Mouse (Mus musculus) testis, adult 2 months (tissue): ENCODE measurements at regions not wholly inside any gene's neighbourhood (a gene's known extent, or its start where the extent isn't known, plus 50 kb on each side); places are given as distances from the start of the nearest gene placed in this dataset.

Source experiments
- CTCF ChIP-seq: fragments of 200-500 bp; IDR thresholded peaks from 2 replicates; pipeline ENCODE4 v1.5.1; 2012; ENCODE audit warnings: low read depth, mild to moderate bottlenecking, inconsistent platforms, low read length, moderate library complexity; ENCODE audit not compliant: control insufficient read depth, insufficient read depth, insufficient replicate concordance
- POLR2A ChIP-seq: fragments of 200-500 bp; IDR thresholded peaks from 2 replicates; pipeline ENCODE4 v1.6.1; 2012; ENCODE audit warnings: low read depth, mild to moderate bottlenecking, inconsistent platforms, low read length, moderate library complexity; ENCODE audit not compliant: control insufficient read depth

GRCm38 (mm10) chr5:45000996-45001395, 201.5 kb upstream of the Ldb2 start:
- TF ChIP-seq CTCF (no peak), POLR2A (no peak)
